9 mouse cellular contexts compared by ENCODE assay signal in genomic region chr8:105270101-105270915, GRCm38 (mm10). TPM values are rescaled to one million over a fixed set of nuclear protein-coding genes. Genes with fewer than 3 reads are reported as not detected.
DNase-seq lines count a peak whose midpoint lies in the region; ATAC-seq and TF ChIP-seq lines count a peak whose summit lies in the region.
"Had no signal": no experiment of that assay in that cellular context is flagged by ENCODE, and none has a peak within 500 bp of the region (broad histone marks: within the 10 kb centered on the region; RNA-seq: fewer than 3 reads in every experiment).

No protein-coding gene starts in this region.

- 17% methylated on average over 39 of the region's 39 CpGs for WGBS in spleen, adult 2 months
- 6% methylated on average over 39 of the region's 39 CpGs for WGBS in liver, embryonic 11.5 days
- WGBS in stomach, embryonic 16.5 days = 8% methylated on average over 39 of the region's 39 CpGs

- no peak for ATAC-seq in liver, embryonic 11.5 days (replicated peaks; ENCODE audit: low FRiP score)
- no peak for ATAC-seq in stomach, embryonic 16.5 days (ENCODE audit: insufficient read depth, low FRiP score)

- TF ChIP-seq POLR2A in spleen, adult 2 months (IDR thresholded peaks at IDR 0.05; ENCODE audit: low read depth, low read length) = no peak

- H3K9me3 ChIP-seq in liver, embryonic 11.5 days (ENCODE audit: control insufficient read depth, low read length) = peaks cover 6% of the 10 kb centered on the region; the same call in 1 of the 2 replicates
- no peaks in the 10 kb centered on the region for H3K9me3 ChIP-seq in stomach, embryonic 16.5 days (replicated peaks; ENCODE audit: control insufficient read depth, low read length)

- H3K27me3 ChIP-seq in spleen, adult 2 months (ENCODE audit: control insufficient read depth, insufficient read depth, low read length) = peaks cover 6% of the 10 kb centered on the region; the same call in 1 of the 2 replicates
- H3K27me3 ChIP-seq in liver, embryonic 11.5 days (replicated peaks; ENCODE audit: control insufficient read depth, insufficient read depth, low read length) = peaks cover 95% of the 10 kb centered on the region
- H3K27me3 ChIP-seq in stomach, embryonic 16.5 days (ENCODE audit: control insufficient read depth, insufficient read depth, low read length) = peaks cover 82% of the 10 kb centered on the region

- H3K4me1 ChIP-seq in spleen, adult 2 months (ENCODE audit: control insufficient read depth, insufficient read depth, insufficient read length) = peaks cover 15% of the 10 kb centered on the region
- peaks cover 23% of the 10 kb centered on the region for H3K4me1 ChIP-seq in liver, embryonic 11.5 days (replicated peaks; ENCODE audit: control insufficient read depth, insufficient read depth, low read length)
- H3K4me1 ChIP-seq in stomach, embryonic 16.5 days (ENCODE audit: control insufficient read depth, insufficient read depth, low read length) = peaks cover 29% of the 10 kb centered on the region

- H3K4me3 ChIP-seq in spleen, adult 2 months (ENCODE audit: extremely low read depth, insufficient read depth, insufficient read length) = peak overlapping the region; percentile 37; the same call in 1 of the 2 replicates
- peak overlapping the region; percentile 45 for H3K4me3 ChIP-seq in liver, embryonic 11.5 days (ENCODE audit: low read depth, low read length)
- peak overlapping the region; percentile 49 for H3K4me3 ChIP-seq in stomach, embryonic 16.5 days (replicated peaks; ENCODE audit: low read length)
- H3K4me3 ChIP-seq: erythroblast, embryonic 14.5 days had no signal

- TF ChIP-seq CTCF in spleen, adult 2 months (IDR thresholded peaks at IDR 0.05; ENCODE audit: extremely low read depth, insufficient read depth, insufficient read length, insufficient replicate concordance) = no peak

- no peak overlapping the region for H3K9ac ChIP-seq in liver, embryonic 11.5 days (ENCODE audit: low read depth, low read length)
- peak overlapping the region; percentile 61 for H3K9ac ChIP-seq in stomach, embryonic 16.5 days (ENCODE audit: low read length)

- DNase-seq in cerebellum, adult 9-11 months = peak; percentile 65
- DNase-seq in cerebellum, adult 11 months = no peak
- DNase-seq in spleen, adult 2 months (ENCODE audit: low read depth in 1 of 2, low spot score in 2 of 2) = no peak
- DNase-seq in spleen, adult 12 weeks (ENCODE audit: low spot score) = no peak
- no peak for DNase-seq in liver, embryonic 11.5 days (ENCODE audit: low spot score)
- DNase-seq in layer of hippocampus, adult 11-12 months (ENCODE audit: low spot score) = no peak
- DNase-seq in cerebellum, postnatal 4 days (ENCODE audit: low spot score in 2 of 2) = no peak

- H3K36me3 ChIP-seq in spleen, adult 2 months (ENCODE audit: control insufficient read depth, insufficient read depth, low read length) = peaks cover 4% of the 10 kb centered on the region
- no peaks in the 10 kb centered on the region for H3K36me3 ChIP-seq in liver, embryonic 11.5 days (ENCODE audit: control insufficient read depth, insufficient read depth, low read length)
- no peaks in the 10 kb centered on the region for H3K36me3 ChIP-seq in stomach, embryonic 16.5 days (ENCODE audit: control insufficient read depth, insufficient read depth, low read length)

- peak overlapping the region; percentile 73 for H3K4me2 ChIP-seq in liver, embryonic 11.5 days
- peak overlapping the region; percentile 69 for H3K4me2 ChIP-seq in stomach, embryonic 16.5 days (ENCODE audit: low read depth, low read length)

- no peak overlapping the region for H3K27ac ChIP-seq in spleen, adult 2 months (ENCODE audit: insufficient read depth, low read length)
- no peak overlapping the region for H3K27ac ChIP-seq in liver, embryonic 11.5 days (ENCODE audit: low read depth, low read length)
- H3K27ac ChIP-seq in stomach, embryonic 16.5 days (ENCODE audit: low read length) = no peak overlapping the region

RNA-seq across cellular contexts. Expression of gene Hsf4, which starts 0.7 kb away (rescaled TPM):
- 2.5 and 2.7 TPM in 2 replicates for polyA plus RNA-seq in spleen, adult 2 months (2012; rRNA removed)
- polyA plus RNA-seq in liver, embryonic 11.5 days (2014; fragmentation: Nextera tagmentation; extraction: Ambion mirVana) = 0.19 TPM in 1 of 2 replicates, not detected in the other
- not detected in 2 replicates for polyA plus RNA-seq in stomach, embryonic 16.5 days (2015; fragmentation: Nextera tagmentation; extraction: Ambion mirVana)
- polyA plus RNA-seq: erythroblast, embryonic 14.5 days had no signal

RNA-seq across cellular contexts. Expression of gene Nol3, which starts 5.6 kb away (rescaled TPM):
- polyA plus RNA-seq in spleen, adult 2 months (2012; rRNA removed) = 0.53 and 0.70 TPM in 2 replicates
- polyA plus RNA-seq in liver, embryonic 11.5 days (2014; fragmentation: Nextera tagmentation; extraction: Ambion mirVana) = 0.14 and 0.51 TPM in 2 replicates
- polyA plus RNA-seq in stomach, embryonic 16.5 days (2015; fragmentation: Nextera tagmentation; extraction: Ambion mirVana) = 1.3 and 2.3 TPM in 2 replicates
- polyA plus RNA-seq: erythroblast, embryonic 14.5 days had no signal

RNA-seq across cellular contexts. Expression of gene Fbxl8, which starts 5.9 kb away (rescaled TPM):
- polyA plus RNA-seq in spleen, adult 2 months (2012; rRNA removed) = 16.0 and 20.5 TPM in 2 replicates
- 2.0 and 2.4 TPM in 2 replicates for polyA plus RNA-seq in liver, embryonic 11.5 days (2014; fragmentation: Nextera tagmentation; extraction: Ambion mirVana)
- 3.4 and 4.7 TPM in 2 replicates for polyA plus RNA-seq in stomach, embryonic 16.5 days (2015; fragmentation: Nextera tagmentation; extraction: Ambion mirVana)

RNA-seq across cellular contexts. Expression of gene Tradd, which starts 5.9 kb away (rescaled TPM):
- polyA plus RNA-seq in spleen, adult 2 months (2012; rRNA removed) = 28.1 and 31.8 TPM in 2 replicates
- polyA plus RNA-seq in liver, embryonic 11.5 days (2014; fragmentation: Nextera tagmentation; extraction: Ambion mirVana) = 23.1 and 23.2 TPM in 2 replicates
- polyA plus RNA-seq in stomach, embryonic 16.5 days (2015; fragmentation: Nextera tagmentation; extraction: Ambion mirVana) = 32.9 and 36.1 TPM in 2 replicates

RNA-seq across cellular contexts. Expression of gene B3gnt9, which starts 15.4 kb away (rescaled TPM):
- 11.5 and 12.0 TPM in 2 replicates for polyA plus RNA-seq in spleen, adult 2 months (2012; rRNA removed)
- polyA plus RNA-seq in liver, embryonic 11.5 days (2014; fragmentation: Nextera tagmentation; extraction: Ambion mirVana) = 4.2 and 4.4 TPM in 2 replicates
- polyA plus RNA-seq in stomach, embryonic 16.5 days (2015; fragmentation: Nextera tagmentation; extraction: Ambion mirVana) = 21.4 and 21.6 TPM in 2 replicates
